Mouse (Mus musculus) monocyte, adult 59 days (primary cell): ENCODE results near the gene Inhbe. TPM values are rescaled to one million over a fixed set of nuclear protein-coding genes. Genes with fewer than 3 reads are reported as not detected.

Experiments used
- total RNA-seq, 2 experiments: library from RNA; stranded (reverse); gene quantifications; one replicate each; pipeline ENCODE4 v1.2.4; 2023

Gene Inhbe
- not detected for total RNA-seq

DNA sequence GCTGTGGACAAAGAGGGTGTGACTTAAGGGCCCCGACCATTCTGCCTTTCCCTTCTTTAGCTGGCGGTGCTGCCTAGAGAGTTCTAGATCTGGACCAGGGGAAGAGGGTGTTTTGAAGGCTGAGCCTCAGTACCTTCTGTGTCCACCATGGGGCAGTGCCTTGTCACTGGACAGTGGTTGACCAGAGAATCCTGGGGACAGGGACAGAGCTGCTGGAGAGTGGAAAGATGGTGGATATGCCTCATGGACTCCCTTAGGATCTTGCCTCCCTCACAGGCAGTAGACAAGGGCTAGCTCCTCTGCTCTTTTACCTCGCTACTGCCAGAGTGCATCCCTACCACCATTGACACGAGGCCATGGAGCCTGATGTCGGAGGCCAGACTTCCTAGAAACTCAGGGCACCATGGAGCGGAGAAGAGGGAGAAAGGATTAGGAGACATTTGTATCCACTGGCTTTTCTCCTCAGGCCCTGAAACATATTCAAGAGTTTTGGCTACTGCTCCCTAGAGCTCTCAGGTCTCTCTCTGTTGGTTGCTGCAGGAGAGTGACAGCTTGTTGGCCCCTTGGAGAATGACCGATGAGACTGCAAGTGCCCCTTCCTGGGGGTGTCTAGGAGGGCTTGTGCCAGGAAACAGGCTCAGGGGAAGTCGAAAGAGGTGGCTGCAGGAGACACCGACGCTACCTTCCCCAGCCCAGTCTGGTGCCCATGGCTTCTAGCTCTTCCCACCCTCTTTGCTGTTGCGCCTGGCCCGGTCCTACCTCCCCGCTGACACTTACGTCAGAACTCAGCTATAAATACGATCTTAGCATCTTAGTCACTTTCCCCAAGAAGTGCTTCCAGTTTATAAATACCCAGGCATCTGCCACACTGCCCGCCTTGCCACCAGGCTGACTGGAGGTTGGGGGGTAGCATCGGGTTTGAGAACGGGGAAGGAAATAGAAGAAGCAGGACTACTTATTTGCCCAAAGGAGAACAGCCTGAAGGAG lies at the start of gene Inhbe:
TSS of gene Inhbe (minus strand) at position 503 of the 987 bp plus-strand sequence.

DNA sequence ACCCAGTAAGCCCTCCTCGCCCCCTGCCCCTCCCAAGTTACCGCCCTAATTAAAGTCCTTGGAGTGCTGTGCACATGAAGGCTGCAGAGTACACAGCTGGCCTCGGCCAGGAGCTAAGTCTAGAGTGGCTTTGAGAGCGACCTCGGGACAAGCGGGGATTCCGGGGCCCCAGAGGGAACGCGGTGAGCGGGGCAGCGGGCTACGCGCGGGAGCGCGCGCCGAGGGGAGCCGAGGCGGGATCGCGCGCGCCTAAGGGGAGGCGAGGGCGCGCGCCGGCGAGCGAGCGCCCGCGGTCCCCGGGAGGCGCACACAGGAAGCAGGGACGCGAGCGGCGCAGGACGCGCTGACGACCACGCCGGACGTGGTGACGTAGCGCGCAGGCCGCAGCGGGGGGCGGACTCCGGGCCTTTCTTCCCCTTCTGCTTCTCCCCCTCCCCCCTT lies 26.1 kb upstream of the Inhbe start, which contains the start of gene R3hdm2:
TSS of gene R3hdm2 (plus strand) at position 77 of the 441 bp plus-strand sequence.

DNA sequence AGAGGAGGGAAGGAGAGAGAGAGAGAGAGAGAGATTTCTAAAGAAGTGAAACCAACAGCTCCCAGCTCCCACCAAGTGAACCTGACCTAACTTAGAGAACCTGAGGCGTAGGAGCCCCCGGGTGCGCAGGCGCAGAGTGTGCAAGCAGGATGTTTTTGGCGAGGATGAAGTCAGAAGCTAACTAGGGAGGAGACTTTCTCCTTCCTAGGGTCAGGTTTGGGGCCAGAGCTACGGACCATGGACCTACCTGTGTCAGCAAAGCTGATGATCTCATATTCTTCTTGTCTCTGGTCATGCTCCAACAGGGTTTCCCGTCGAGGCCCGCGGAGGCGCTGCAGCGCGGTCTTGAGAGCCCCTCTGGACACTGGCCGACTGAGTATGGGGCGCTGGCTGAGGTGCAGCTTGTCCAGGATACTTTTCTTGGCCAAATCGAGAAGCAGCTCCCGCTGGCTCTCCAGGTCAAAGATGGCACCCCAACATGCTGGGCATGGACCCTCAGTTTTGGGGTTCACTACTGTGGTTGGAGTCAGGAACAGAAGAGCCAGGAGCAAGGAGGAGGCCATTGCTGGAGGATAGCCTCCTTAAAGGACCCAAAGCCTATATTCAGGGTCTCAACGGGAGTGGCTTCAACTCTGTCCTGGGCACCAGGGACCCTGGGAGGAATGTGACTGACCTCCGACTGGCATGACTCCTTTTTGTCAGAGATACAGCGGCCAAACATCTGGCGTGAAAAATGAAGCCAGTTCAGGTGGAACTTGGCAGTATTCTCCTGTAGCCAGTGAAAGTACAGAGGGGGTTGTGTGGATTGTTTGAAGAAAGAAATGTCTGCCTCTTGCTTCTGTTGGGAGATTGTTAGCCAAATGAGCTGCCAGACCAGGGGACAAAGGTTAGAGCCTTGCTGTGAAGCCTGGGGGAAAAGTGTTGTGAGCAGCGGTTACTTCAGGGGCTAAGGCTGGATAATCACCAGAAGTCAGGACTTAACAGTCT lies 15.9 kb upstream of the Inhbe start, which contains the start of gene Inhbc:
TSS of gene Inhbc (minus strand) at position 598 of the 987 bp plus-strand sequence.

DNA sequence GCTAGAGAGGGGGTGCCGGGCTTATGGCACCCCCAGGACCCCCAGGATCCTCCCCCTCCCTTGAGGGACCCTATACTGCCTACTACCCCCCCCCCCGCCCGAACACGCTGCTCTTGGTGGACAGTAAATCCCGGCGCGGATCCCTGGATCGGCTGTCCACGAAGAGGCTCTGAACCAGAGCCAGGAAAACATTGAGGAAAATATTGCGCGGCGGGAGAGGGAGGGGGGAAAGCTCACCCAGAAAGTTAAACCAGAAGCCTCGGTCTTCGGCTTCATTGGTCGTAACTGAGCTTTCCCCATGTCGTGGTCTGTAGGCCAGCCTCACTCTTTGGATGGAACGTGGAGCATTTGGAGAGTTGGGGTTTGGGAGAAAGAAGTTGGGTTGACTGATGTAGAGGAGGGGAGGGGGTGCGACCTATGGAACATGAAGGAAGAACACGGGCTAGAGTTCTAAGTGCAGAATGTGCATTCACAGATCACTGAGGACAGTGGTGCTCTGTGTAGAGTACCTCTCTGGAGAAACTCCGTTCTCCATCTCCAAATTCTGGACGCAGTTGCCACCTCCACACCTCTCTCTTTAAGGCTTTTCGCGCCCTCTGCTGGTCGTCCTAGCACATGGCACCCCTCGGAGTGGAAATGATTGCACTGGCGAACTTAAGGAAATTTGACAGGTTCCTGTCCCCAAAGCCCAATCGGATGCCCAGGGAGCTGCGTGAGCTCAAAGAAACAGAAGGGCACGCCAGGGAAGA lies 12.1 kb downstream of the Inhbe start, which contains the start of gene Gli1:
TSS of gene Gli1 (minus strand) at position 84 of the 749 bp plus-strand sequence.

DNA sequence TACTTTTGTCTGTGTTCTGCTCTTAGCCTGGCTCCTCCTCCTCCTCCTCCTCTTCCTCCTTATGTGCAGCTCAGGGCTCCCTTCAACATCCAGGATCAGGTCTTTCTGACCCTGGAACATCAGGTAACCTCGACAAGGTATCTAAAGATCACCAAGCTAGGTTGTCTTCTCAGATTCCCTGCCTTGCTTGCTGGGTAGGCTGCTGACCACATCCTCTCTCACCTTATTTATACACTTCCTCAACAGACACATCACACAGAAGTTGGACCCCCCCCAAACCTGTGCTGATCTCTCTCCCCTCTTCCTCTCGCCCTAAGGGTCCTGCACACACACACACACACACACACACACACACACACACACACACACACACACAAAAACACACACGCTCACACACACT lies 32.6 kb downstream of the Inhbe start, which contains the start of gene Arhgap9:
TSS of gene Arhgap9 (plus strand) at position 344 of the 400 bp plus-strand sequence.

DNA sequence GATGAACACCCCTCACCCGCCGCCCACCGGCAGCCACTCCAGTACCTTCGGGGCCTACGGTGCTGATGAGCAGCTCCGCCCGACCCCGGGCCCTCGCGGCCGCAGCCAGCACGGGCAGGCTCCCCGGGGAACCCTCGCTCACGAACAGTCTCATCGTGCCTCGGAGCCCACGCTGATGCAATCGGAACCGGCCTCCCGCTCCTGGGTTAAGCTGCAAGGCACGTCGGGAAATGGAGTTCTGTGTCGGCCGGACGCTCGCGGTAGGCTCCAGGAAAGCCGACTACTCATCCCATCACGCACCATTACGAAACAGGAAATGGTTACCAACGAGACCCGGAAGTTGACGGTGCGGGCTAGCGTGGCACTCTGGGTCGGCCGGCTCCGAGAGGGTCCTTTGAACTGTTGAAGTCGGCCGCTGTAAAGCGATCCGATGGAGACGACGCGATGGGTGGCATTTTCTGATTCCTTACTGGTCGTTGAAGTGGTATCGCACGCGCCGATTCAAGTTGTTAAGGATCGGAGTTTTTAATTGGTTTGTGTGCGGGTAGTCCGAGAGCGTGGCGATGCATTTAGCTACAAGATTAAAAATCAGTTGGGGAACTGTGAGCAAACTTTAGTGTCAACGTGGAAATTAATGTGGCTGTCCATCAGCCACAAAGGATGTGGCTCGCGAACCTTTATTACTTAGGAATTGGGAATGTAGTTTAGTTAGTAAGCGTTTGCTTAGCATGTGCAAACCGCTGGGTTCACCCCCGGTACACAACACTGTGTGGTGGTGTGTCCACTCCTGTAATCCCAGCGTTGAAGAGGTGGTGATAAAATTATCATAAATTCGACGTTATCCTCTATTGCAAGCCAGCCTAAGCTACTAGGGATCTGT lies 42.5 kb downstream of the Inhbe start, which contains the start of gene Mars:
TSS of gene Mars (minus strand) at position 311 of the 880 bp plus-strand sequence.

Other genes starting within 250 kb of the Inhbe start
- gene Os9, start 233.3 kb downstream of the Inhbe start, total RNA-seq: 100 to 1,000 TPM; 136 to 140 TPM
- gene B4galnt1, start 189.2 kb downstream of the Inhbe start, total RNA-seq: 100 to 1,000 TPM; 257 to 262 TPM
- gene Slc26a10, start 173.8 kb downstream of the Inhbe start, total RNA-seq: not detected
- under 1 TPM in 1 of 2 experiments, not detected in 1; 0.55 TPM for gene Arhgef25, start 164.3 kb downstream of the Inhbe start, total RNA-seq
- 10 to 100 TPM; 24.6 to 28.6 TPM for gene Dtx3, start 158.7 kb downstream of the Inhbe start, total RNA-seq
- 10 to 100 TPM; 20.6 to 21.1 TPM for gene Pip4k2c, start 142.8 kb downstream of the Inhbe start, total RNA-seq
- 1 to 10 TPM; 2.4 to 3.3 TPM for gene Kif5a, start 91.1 kb downstream of the Inhbe start, total RNA-seq
- 100 to 1,000 TPM; 111 to 113 TPM for gene Dctn2, start 88.0 kb downstream of the Inhbe start, total RNA-seq
- gene Mbd6, start 65.4 kb downstream of the Inhbe start, total RNA-seq: 100 to 1,000 TPM; 116 to 118 TPM
- gene Mars, start 42.6 kb downstream of the Inhbe start, total RNA-seq: 10 to 100 TPM; 37.6 to 42.2 TPM
- gene Arhgap9, start 32.4 kb downstream of the Inhbe start, total RNA-seq: 100 to 1,000 TPM; 216 to 240 TPM
- under 1 TPM in 1 of 2 experiments, not detected in 1; 0.66 TPM for gene Gli1, start 12.4 kb downstream of the Inhbe start, total RNA-seq
- not detected for gene Inhbc, start 16.0 kb upstream of the Inhbe start, total RNA-seq
- 100 to 1,000 TPM in 1 of 2 experiments, 10 to 100 TPM in 1; 98.4 to 116 TPM for gene R3hdm2, start 25.9 kb upstream of the Inhbe start, total RNA-seq
- gene Stac3, start 147.3 kb upstream of the Inhbe start, total RNA-seq: 1 to 10 TPM; 1.0 to 3.7 TPM
- gene Ndufa4l2, start 160.6 kb upstream of the Inhbe start, total RNA-seq: not detected
- gene Shmt2, start 168.0 kb upstream of the Inhbe start, total RNA-seq: 10 to 100 TPM; 12.1 to 12.7 TPM
- gene Nxph4, start 180.1 kb upstream of the Inhbe start, total RNA-seq: not detected